Mouse (Mus musculus): Measurements from ENCODE around the gene Napa.

Gene Napa

DNA sequence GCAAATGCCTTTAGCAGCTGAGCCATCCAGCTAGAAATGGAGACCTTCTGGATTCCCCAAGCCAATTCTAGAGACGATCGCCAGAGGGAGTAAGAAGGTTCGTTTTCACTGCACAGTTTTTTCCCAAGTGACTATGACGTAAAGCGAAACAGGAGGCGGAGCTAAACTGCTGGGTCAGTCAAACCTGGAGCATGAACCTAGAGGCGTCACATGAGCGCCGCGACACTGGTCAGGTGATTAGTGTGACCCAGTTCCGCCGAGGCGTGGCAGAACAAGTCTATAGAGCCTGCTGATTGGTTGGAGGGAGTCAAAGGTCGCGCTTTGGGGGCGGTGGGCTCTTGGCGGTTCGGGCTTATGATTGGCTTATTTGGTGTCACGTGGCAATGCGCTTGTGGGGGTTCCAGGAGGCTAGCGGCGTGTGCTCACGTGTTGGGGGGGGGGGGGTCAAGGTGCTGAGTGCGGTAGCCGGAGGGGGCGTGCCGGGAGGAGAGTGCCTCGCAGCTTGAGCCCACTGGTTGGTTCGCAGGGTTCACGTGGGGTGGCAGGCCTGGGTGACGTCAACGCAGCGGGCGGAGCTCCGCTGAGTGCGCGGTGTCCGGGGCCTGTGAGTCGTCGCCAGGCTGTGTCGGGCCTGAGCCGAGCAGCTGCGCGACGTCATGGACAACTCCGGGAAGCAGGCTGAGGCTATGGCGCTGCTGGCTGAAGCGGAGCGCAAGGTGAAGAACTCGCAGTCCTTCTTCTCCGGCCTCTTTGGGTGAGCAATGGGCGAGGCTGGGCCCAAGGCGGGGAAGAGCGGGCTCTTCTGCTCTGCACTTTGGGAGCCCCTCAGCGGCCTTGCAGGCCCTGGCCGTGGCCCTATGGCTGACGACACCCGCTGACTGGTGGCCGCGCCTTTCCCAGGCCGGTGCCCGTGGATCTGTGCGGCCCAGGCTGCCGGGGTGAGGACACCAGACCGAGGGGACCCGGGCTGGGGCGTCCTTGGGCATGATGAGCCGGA, at the start of gene Napa:
Napa (plus strand) TSS at position 438 of the 997 bp plus-strand sequence.
- peak; percentile 96 to 97 for DNase-seq (ENCODE audit: low spot score in 2 of 2)

DNA sequence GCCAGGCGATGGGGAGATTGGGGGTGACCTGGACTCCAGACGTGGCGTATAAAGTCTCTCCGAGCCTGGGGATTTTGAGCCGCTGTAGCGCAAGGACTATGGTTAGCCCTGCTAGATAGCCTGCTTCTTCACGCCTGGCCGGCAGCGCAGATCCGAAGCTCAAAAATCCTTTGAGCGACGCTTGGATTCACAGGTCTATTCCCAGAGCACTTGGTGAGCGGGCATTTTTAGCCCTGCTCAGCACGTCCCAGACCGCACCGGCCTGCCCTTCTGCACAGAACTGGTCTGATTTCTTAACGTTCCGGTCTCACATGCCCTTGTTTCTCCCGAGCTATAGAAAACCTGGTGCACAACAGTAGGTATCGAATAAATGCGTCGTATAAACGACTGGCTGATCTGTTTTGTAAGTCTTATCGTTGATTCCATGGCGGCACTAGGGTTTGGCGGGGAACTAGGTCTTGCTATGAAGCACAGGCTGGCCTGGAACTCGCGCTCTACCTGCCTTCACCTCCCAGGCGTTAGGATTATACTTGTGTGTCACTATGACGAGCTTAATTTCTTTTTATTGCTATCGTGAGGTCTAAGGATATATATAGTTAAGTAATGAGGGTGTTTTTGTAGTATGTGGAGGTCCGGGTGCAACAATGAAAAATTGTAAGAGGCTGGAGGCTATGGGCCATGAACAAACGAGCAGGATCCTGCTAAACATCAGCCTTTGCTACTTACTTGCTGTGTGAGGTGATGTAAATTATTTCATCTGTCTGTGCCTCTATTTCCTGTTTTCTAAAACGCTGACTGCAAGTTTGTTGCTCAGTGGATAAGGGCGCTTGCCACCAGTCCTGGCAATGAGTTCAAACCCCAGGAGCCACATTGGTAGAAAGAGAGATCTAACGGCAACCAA, 49.3 kb upstream of the Napa start:
- DNase-seq (ENCODE audit: low spot score in 2 of 2), result peak; percentile 44 to 73

DNA sequence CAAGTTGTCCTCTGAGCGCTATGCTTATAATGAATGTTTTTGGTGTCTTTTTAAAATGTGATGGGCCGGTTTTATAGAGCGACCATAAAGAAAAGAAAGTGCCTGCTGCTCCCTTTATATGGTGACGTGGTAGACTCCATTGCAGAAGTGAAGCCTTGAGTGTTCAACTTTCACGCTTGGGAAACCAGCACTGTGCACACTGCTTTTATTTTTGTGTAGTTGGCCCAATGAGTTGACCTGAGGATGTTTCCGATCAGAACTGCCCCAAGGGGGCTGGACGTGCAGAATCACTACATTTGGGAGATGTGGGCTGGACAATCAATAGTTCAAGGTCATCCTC, 48.7 kb upstream of the Napa start:
- peak in 1 of 2 experiments; percentile 63 for DNase-seq (ENCODE audit: low spot score in 2 of 2)

DNA sequence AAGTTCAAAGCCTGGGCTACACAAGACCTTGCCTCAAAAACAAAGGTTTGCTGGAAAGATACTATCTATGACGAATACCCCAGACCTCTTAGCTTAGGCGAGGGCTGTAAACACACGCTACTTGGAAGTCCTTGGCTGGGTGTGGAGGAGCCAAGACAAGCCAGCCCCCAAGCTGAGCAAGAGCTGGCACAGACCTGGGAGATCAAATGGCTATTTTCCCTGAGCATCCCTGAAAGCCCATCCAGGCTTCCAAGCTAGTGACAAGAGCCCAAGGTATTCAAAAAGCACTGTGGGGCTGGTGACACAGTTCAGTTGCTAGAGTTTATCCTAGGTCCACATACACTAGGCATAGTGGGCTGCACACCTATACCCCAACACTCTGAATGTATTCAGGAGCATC, 47.7 kb upstream of the Napa start:
- peak in 1 of 2 experiments; percentile 58 for DNase-seq (ENCODE audit: low spot score in 2 of 2)

DNA sequence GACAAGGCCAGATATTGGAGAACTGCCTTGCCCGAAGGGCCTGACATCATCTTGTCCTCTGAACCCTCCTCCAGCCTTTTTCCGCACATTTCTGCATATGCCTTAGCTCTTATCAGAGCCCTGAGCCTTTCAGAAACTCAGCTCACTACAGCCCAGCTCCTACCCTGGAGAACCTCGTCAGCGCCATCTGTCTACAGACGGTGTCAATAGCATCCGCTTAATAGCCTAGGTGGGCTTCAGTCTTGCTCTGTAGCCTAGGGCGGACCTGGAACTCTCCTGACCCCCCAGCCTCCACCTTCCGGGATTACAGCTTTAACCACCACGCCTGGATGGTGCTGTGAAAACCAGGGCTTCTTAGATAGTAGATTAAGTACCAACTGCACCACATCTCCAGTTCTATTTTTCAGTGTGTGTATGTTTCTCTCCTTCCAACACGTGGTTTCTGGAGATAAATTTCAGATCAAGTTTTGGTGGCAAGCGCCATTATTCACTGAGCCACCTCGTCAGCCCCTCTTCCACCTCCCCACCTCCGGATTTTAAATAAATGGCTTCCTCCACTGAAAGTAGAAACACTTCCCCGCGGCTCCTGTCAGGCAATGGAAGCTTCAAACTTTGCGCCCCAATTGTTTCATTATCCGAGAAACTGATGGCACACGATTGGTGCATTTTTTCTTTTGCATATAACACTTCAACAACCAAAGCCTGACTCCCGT, 46.2 kb upstream of the Napa start:
- peak; percentile 86 to 92 for DNase-seq (ENCODE audit: low spot score in 2 of 2)

DNA sequence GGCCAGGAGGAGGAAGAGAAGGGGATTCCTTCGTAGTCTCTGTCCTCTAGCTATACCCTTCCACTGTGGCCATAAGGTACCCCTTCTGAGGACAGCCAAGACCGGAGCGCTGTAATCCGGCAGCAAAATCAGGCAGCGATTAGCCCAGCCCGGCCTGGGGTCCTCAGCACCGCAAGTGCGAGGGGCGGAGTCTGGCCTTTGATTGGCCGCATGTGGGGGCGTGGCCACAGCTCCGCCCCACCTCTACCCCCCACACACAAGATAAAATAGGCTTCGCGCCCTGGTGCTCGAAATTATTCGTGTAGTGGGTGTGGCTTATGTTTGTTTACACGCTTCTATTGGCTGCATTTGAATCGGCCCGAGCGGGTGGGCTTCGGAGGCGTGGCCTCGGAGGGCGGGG, 45.6 kb upstream of the Napa start:
- peak; percentile 97 for DNase-seq (ENCODE audit: low spot score in 2 of 2)

DNA sequence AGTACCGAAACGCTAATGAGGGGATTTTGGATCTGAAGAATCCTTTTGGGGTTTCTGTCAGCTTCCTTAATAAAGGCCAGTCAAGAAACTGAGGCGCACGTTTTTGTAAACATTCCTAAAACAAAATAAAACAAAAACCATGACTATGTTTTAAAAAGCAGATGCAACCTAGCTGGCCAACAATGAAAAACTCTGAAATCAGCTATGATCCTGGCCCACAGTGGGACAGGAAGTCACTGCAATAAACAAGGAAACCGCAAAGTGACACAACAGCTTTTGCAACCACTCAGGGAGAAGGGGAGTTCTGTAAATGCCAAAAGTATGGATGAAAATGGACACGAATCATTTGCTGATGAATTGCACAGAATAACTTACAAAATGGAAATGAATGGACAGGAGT, 45.2 kb upstream of the Napa start:
- DNase-seq (ENCODE audit: low spot score in 2 of 2), result peak in 1 of 2 experiments; percentile 58

DNA sequence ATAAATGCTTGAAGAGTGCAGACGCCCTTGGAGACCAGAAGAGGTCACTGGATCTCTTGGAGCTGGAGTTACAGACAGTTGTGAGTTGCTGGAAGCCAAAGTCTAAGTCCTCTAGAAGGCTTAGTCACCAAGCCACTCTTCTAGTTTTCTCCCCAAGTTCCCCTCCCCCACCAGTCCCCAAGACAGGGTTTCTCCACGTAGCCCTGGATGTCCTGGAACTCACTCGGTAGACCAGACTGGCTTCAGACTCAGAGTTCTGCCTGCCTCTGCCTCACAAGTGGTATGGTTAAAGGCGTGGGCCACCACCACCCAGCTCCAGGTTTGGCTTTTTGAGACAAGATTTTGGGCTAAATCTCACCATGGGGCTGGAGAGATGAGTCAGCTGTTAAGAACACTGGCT, 43.3 kb upstream of the Napa start:
- peak in 1 of 2 experiments; percentile 68 for DNase-seq (ENCODE audit: low spot score in 2 of 2)

DNA sequence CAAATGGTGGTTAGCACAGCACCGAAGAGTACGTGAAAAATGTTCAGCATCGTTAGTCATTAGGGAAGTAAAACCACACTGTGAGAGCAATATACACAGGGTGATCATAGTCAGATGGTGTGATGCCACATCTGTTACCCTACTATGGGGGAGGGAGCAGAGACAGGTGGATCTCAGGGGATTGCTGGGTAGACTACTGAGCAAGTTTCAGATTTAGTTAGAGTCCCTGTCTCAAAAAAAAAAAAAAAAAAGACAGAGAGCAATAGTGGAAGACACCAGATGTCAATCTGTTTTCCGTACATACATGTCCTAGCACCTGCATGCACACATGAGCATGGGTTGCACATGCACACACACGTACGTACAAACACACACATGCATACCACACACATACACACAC, 42.6 kb upstream of the Napa start:
- DNase-seq (ENCODE audit: low spot score in 2 of 2), result peak in 1 of 2 experiments; percentile 20

DNA sequence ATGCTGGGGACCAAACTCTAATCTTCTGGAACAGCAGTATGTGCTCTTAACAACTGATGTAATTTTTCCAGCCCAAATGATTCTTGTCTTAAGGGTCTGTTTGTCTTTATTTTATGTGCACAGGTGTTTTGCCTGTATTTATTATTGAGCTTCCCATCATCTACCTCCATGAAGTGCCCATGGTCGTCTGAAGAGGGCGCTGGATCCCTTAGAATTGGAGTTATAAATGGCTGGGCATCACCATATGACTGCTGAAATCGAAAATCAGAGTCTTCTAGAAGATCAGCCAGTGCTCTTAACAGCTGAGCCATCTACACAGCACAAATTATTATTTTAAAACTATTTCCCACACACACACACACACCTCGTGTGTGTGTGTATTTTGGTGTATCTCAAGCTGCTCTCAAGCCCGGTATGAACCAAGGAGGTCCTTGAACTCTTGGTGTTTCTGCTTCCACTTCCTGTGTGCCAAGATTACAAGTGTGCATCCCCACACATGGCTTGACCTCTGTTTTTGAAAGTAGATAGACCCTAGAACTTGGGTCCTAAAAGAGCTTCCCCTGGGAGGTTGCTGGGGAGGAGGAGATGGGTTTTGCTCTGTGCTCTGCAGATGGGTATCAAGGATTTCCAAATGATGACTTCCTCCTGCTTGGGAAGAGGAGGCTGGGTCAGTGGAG, 41.7 kb upstream of the Napa start:
- DNase-seq (ENCODE audit: low spot score in 2 of 2), result peak in 1 of 2 experiments; percentile 64

DNA sequence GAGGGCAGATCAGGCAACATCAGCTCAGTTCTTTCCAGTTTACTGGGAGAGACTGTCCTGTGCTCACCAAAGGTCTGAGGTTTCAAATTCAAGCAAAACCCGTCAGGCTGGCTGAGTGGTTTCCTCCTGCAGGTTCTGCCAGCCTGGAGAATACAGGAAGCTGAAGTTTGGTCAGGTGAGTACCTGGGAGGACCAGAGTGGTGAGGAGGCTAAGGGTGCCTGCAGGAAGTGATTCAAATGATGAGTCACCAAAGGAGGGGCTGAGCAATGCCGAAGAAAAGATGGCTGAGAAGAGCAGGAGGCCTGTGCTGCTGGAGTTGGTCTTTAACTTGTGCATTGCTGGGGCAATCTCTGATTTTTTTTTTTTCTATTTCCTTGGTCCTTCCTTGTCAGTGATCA, 41.1 kb upstream of the Napa start:
- DNase-seq (ENCODE audit: low spot score in 2 of 2), result peak in 1 of 2 experiments; percentile 61

DNA sequence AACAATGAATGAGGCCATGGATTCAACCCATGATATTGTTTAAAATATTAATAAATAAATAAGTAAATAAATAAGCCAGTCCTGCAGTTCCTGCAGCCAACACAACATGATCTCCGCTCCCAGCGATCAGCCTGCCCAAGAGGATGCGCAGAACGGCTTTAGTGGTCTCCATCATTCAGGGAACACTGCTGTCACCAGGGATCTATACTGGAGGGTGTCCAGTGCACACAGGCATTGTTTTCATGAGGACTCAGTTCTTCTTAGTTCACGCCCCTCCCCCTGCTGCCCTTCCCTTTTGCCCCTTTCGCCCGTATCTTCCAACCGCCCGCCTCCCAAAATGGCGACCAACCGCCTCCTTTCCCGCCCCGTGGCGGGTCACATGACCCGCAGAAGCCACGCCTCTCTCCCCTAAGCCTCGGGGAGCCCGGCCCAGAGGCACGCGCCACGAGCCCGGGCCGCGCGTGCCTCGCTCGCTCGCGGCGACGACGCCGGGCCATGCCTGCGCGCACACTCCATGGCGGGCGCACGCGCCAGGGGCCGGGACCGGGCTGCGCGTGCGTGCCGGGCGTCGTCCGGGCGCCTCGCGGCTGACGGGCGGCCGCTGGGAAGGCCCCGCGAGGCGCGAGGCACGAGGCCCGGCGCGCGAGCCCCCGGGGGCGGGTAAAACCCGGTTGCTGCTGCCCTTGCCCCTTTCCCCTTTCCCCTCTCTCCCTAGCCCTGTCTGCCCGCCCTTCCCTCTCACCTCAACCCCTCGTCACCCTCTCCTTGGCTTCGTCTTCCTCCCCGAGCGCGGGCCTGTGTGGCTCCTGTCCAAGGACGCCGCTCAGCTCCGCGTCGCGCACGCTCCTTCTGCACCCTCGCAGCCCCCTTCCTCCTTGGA, 36.8 kb upstream of the Napa start, which contains the start of gene Zfp541:
Zfp541 (plus strand) TSS at position 596 of the 880 bp plus-strand sequence.
- peak; percentile 13 to 62 for DNase-seq (ENCODE audit: low spot score in 2 of 2)

DNA sequence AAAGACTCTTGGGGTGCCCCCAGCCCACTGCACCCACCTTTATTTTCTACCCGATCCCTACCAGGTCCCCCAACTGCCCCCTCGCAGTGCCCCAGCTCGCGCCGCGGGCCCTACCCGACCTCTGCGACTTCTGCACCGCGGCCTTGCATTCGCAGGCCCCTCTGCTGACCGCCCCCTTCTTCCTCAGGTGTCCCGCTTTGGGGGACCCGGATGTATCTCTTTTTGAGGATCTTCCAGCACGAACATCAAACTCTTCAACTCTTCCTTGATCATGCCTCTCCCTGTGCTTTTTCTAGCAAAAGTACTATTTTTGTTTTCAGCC, 36.2 kb upstream of the Napa start:
- no peak for DNase-seq (ENCODE audit: low spot score in 2 of 2)

DNA sequence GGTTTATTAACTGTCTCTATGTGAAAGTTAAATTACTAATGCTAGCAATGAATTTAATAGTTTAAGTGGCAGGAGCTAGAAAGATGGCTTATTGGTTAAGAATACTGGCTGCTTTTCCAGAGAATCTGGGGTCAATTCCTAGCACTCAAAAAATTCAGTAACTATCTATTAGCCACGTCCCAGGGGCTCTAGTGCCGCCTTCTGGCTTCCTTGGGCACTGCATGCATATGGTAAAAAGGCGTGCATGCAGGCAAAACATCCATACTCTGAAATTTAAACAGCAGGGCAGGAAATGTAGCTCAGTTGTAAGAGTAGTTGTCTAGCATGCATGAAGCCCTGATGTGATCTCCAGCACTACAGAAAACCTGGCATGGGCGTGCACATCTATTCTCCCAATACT, 34.8 kb upstream of the Napa start:
- peak; percentile 28 to 71 for DNase-seq (ENCODE audit: low spot score in 2 of 2)

DNA sequence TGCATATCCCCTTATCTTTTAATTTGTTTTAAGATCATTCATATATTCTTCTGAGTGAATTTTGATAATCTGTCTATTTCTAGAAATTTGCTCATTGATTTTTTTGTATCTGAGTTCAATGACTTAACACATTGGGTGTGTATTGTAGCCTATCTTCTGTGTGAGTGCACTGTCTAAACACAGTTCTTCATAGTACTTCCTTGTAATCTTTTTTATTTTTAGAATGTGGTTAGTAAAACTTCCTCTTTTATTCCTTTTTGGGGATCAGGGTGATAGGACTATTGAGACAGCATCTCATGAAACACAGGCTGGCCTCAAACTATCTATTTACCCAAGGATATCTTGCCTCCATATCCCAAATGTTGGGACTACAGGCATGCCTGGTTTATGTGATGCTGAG, 27.4 kb upstream of the Napa start:
- no peak for DNase-seq (ENCODE audit: low spot score in 2 of 2)

DNA sequence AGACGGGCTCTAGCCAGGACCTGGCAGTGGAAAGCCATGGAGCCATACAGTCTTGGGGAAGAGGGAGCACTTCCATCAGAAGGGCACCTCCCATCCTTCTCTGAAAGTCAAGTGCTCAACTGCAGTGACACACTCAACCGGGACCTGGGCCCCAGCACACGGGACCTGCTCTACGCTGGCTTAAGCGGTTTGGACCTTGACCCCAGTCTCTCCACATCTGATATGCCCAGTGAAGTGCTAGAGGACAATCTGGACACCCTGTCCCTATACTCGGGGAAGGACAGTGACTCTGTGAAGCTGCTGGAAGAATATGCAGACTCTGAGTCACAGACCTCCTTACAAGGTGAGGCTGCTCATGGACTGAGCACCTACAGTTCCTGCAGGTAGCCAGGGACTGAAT, 26.4 kb upstream of the Napa start:
- DNase-seq (ENCODE audit: low spot score in 2 of 2), result no peak

DNA sequence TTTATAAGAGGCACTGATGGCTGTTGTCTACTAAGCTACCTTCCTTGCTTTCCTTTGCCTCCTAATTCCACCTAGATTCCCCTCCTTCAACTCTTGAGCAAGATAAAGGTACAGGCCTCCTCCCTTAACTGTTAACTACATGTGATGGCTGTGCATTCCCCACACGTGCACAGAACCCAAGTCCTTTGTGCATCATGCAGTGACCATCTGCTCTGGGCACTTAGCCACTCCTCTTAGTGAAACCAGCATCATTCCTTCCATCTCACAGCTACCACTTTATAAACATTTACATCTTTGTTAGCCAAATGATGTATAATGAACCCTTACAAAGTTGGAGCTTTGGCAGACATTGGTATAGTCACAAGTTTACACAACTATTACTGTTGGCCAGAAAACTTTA, 18.3 kb upstream of the Napa start:
- DNase-seq (ENCODE audit: low spot score in 2 of 2), result no peak

DNA sequence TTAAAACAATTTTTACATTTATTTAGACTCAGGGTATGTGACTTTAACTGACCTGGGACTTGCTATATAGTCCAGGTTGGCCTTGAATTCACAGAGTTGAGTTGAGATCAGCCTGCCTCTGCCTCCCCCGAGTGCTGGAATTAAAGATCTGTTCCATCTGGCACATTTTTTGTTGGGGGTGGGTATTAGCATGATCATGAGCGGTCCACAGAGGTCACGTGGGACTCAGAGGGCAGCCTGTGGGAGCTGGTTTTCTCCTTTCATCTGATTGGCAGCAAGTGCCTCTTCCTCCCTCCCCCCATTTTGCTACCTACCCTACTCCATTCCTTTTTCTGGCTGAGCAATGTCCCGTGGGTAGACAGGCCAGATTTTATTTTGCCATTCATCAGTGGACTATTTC, 17.7 kb upstream of the Napa start:
- no peak for DNase-seq (ENCODE audit: low spot score in 2 of 2)

DNA sequence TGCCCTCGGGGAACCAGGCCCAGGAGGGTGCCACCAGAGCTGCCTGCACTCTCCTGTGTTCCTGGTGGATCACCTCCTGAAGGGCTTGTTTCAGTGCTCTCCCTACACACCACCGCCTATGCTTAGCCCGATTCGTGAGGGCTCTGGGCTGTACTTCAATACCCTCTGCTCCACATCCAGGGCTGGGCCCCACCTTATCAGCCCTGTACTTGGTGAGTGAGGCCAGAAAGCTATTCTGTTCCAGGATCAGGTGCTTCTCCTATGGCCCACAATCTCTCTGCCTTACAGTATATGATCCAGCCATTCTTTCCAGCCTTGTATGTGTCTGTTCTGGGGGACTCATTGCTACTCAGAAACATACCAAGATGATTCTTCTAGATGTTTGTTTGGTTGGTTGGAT, 14.9 kb upstream of the Napa start:
- DNase-seq (ENCODE audit: low spot score in 2 of 2), result no peak

DNA sequence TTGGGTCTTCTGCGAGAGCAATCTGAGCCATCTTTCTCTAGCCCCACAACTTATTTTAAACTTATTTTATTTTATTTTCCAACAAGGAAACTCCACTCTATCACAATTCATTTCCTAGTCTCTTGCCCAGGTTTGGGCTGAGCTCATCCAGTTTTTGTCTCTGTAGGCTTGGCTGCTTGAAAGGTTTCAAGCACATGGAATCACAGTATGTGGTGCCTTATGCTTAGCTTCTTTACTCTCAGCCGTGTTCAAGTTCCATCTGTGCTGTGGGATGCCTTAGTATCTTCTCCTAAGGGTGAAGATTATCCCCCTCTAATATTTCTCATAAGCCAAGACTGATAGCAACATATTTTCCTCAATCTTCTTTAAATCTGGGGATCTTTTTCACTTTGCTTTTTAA, 10.7 kb upstream of the Napa start:
- DNase-seq (ENCODE audit: low spot score in 2 of 2), result no peak
